Mouse (Mus musculus): Measurements from ENCODE around the gene Wdr81. TPM values are rescaled to one million over a fixed set of nuclear protein-coding genes. Genes with fewer than 3 reads are reported as not detected.

Gene Wdr81
- total RNA-seq, 2 experiments from 2014 or later, result 17.4 to 18.7 TPM

DNA sequence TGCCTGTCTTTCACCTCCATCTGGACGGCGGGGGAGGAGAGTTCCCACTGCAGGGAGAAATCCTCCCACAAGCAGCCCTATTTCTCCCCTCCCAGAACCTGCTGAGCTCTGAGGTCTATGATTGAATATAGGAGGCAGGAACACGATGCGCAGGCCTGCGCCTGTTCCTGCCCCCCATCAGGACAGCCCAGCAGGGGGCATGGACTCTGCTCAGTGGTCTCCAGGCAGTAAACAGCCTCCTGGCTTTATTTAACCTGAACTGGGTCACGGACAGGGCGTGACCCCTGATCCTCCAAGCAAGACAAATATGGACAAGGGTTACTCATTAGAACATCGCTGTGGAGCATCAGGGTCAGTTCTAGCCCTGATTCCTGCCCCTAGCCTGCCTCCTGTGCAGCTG, 10.8 kb downstream of the Wdr81 start:
- intact Hi-C loops (cut with DNase I), result no loop called here
- no peak for DNase-seq (ENCODE audit: low spot score in 2 of 2)

DNA sequence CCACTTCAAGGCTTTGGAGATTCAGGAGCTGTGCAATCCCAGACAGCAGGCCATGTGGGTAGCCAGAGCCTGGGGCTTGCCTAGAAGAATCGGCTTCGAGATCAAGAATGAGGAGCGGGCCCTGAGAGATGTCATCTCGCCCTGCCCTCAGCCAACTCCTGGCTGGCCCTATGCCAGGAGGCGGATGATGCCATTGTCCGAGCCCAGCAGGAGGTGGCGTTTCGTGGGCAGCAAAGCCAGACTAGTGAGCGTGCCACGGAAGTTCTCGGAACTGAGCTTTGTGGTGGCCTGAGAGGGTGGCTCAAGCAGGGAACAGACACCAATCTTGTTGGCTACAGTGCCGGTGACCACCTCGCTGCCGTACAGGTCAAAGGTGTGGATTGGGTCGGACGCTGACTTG, 12.9 kb downstream of the Wdr81 start:
- DNase-seq (ENCODE audit: low spot score in 2 of 2), result no peak
- intact Hi-C loops (cut with DNase I), result no loop called here

DNA sequence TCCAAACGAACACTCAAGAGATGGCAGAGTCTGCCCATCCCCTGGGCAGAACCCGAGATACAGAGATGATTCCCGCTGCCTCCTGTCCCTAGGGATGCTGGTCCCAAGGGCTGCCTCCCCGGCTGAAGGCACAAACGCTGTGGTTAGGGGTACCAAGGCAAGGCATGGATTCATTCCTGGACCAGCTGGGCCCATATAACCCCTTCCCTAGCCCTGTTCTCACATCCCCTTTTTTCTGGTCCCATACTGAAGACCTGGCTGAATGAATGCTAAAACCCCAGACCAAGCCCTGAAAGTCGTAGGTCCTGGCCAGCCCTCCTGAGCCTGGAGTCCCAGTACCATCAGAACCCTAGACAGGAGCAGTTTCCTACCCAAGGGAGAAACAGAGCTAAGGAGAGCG, 13.5 kb downstream of the Wdr81 start:
- intact Hi-C loops (cut with DNase I), result no loop called here

DNA sequence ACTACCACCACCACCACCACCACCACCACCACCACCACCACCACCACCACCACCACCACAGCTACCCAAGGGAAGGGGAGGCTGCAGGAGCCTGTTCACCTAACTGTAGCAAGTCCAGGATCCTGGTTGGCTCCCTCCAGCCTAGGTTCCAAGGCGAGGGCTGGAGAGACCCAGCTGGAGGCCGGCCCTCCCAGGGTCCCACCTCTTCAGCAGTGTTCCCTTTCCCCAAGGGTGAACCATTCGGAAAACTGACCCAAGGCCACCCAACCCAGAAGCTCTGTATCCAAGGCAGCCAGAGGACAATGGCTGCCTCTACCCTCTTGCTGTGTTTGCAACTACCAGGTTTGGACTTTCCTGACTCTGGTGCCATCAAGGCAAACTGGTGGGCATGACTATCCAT, 14.6 kb downstream of the Wdr81 start:
- no peak for DNase-seq (ENCODE audit: low spot score in 2 of 2)
- intact Hi-C loops (cut with DNase I), result no loop called here

More for the DNA sequence above, 13.5 kb downstream of the Wdr81 start:
- no peak for DNase-seq (ENCODE audit: low spot score in 2 of 2)

DNA sequence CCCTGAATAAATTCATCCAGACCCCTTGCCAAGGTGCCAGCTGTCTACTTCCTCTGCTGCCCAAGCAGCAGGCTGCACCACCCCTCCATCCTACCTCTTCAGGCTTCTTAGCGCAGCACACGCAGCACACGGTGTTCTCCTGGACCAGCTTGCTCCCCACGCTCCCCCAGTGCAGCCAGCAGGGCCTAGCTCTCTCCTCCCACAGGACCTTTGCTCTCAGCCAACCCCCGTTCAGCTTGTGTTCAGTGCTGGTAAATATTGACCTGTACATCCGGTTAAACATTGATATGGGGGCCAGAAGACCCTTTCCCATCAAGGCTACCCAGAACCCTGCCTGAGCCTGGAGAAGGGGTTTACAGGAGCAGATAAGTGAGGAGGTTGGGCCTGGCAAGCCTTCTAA, 15.2 kb downstream of the Wdr81 start, which contains the start of gene Serpinf2:
Serpinf2 (minus strand) TSS at position 229 of the 400 bp plus-strand sequence.
- no peak for DNase-seq (ENCODE audit: low spot score in 2 of 2)
- intact Hi-C loops (cut with DNase I), result no loop called here

DNA sequence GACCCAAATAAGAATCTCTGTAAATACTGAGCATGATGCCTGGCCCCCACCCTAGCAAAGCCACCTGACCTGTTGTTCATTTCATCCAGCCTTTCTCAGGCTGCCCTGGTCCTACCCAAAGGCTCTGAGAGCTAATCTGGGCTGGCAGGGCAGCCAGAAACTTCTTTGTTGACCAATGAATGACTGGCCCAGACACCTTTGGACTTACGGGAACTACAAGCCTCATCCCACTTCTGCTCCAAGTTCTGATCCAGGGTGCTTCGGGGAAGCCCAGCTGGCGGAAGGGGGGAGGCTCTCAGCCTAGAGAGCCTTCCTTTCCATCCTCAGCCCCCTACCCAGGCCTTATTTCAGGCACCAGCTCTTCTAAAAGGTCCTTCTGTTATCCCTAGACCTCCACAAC, 15.7 kb downstream of the Wdr81 start:
- intact Hi-C loops (cut with DNase I), result no loop called here
- no peak for DNase-seq (ENCODE audit: low spot score in 2 of 2)

DNA sequence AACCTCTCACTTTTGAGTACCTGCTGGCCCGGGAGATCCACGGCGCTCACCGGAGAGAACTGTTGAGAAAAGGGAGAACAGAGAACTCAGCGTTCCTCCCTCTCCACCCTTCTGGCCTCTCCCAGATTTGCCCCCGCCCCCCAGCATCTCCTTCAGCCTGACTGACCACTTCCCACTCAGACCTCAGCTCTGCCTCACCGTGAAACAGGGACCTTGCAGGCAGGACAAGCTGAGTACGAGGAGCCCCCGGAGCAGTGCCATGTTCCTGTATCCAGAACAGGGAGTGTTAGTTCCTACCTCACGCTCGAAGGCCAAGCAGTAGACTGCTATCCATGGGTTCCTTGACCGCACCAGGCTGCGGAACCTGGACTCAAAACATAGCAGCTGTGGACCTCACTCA, 16.3 kb downstream of the Wdr81 start:
- no peak for DNase-seq (ENCODE audit: low spot score in 2 of 2)
- intact Hi-C loops (cut with DNase I), result no loop called here

DNA sequence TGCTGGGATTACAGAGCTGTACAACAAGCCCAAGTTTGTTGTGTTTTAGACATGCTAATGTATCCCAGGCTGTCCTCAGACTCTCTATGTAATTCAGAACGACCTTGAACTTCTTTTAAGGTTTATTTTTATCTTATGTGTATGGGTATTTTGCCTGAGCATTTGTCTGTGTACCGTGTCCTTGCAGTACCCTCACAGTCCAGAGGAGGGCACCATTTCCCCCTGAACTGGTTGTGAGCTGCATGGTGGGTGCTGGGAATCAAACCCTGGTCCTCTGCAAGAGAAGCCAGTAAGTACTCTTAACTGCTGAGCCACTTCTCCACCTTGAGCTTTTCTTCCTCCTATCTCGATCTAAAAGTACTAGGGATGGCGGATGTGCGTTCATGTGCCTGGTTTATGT, 20.4 kb downstream of the Wdr81 start:
- intact Hi-C loops (cut with DNase I), result no loop called here
- DNase-seq (ENCODE audit: low spot score in 2 of 2), result no peak

DNA sequence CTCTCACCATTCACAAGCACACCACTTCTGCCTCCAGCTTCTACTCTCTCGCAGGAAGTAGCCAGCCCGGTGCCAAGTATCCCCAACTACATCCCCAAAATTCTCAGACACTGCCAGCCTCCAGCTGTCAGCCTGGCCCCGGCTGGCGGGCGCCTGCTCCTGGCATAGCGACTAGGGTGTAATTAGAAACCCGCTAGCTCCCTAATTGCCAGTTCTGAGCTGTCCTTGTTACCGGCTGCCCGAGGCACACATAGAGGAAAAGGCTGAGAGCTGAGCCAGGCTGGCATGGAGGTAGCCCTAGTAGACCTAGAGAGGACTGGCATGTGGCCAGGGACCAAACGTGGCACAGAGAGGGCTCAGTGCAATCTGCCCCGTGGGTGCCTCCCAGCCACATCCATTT, 23.2 kb downstream of the Wdr81 start:
- DNase-seq (ENCODE audit: low spot score in 2 of 2), result peak; percentile 69 to 83
- intact Hi-C loops (cut with DNase I), result no loop called here

DNA sequence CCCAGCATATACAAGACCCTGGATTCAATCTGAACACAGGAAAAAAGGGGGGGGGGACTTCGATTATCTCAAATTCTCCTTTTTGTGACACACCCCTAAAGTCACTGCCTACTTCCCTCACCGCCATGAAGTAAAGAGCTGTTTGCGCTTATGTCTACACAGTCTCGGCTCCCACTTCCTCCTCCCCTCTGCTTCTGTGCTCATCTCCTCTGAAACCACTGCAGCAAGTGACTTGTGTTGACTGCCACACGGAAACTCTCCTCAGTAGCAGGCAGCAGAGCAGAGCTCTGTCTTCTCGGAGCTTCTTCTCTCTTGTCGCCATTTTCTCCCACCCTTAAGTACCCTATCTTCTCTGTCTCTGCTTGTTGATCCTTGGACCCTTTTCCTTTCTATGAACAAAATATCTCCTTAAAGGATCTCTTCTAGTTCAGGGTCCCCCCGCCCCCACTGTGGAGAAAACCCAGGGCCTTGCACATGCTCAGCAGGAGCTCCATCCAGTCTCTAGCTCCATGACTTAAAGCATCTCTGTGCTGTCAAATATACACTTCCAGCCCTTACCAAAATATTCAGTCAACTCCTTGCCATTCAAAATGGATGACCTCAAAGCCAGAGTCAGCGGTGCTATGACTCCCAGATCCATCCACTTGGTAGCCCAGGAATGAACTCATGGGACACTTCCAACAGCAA, 25.4 kb downstream of the Wdr81 start:
- no peak for DNase-seq (ENCODE audit: low spot score in 2 of 2)
- intact Hi-C loops (cut with DNase I), result no loop called here

DNA sequence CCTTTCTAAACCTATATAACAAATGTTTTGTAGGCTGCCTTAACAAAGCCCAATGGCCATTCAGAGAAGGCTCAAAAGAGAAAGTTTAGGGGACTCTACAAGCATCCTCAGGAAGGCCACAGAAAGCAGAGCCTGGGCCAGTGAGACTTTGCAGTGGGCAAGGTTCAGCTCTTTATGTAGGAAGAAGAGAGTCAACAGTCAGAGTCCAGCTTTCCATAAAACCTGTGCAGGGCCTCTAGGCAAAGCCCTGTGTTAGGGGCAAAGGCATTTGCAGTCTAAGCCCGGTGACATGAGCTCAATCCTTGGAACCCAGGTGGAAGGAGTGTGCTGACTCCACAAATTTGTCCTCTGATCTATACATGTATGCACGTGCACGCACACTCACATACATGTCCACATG, 30.1 kb downstream of the Wdr81 start:
- no peak for DNase-seq (ENCODE audit: low spot score in 2 of 2)
- intact Hi-C loops (cut with DNase I), result no loop called here

DNA sequence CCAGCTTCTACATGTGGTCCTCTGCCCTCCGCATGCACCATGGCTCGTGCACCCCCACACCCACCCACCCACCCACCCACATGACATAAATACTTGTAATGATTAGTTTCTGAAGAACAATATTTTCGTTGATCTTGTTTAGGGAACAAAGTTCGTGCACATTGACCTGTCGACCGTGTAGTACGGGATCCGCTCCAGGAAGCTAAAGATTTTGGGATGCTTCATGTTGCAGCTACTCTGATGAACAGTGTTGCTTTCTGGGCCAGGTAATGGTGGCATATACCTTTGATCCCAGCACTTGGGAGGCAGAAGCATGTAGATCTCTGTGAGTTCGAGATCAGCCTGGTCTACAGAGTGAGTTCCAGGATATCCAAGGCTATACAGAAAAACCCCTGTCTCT, 30.5 kb downstream of the Wdr81 start:
- intact Hi-C loops (cut with DNase I), result no loop called here
- DNase-seq (ENCODE audit: low spot score in 2 of 2), result no peak

DNA sequence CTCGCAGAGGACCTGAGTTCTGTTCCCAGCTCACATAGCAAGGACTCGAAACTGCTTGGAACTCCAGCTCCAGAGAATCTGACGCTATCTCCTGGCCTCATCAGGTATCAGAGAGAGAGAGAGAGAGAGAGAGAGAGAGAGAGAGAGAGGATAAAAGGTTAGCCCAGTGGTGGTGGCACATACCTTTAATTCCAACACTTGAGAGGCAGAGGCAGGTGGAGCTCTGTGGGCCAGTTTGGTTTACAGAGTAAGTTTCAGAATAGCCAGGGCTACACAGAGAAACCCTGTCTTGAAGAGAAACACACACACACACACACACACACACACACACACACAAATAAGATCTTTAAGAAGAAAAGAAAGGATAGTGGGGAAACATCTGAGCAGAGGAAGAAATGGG, 31.4 kb downstream of the Wdr81 start:
- intact Hi-C loops (cut with DNase I), result no loop called here
- DNase-seq (ENCODE audit: low spot score in 2 of 2), result no peak

DNA sequence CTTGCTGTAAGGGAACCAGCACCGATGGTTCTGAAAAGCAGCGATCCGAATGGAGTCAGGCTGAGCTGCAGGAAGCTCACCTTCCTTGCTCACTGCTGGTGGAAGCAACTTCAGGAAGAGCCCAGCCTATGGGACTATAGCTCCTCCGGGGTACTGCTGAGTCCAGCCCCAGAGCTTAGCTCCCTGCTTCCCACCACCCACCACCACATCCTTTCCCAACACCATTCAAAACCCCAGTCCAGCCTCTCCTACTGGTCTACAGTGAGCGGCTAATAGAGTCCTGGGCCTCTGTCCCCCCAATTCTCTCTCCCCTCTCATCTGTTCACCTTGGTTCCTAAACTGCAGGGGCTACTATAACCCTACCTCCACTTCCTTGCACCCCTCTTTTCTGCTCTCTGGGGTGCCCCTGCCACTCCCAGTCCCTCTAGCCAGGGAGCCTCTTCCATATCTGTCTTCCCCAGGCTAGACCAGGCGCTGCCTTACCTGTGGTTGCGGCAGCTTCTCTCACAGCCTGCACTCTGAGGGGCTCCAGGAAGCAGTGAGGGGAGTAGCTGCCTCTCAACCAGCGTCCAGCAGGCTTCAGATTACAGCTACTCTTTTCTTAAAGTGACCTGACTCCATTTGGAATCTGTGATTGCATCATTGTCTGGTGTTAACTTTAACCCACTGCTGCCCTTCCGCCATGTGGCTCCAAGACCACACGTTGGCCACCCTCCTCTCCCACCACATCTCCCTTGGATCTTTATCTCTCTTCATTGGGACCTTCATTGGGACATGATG, 32.3 kb downstream of the Wdr81 start, which contains the start of gene Serpinf1:
Serpinf1 (minus strand) TSS at position 689 of the 780 bp plus-strand sequence.
- intact Hi-C loops (cut with DNase I), result no loop called here
- DNase-seq (ENCODE audit: low spot score in 2 of 2), result no peak

DNA sequence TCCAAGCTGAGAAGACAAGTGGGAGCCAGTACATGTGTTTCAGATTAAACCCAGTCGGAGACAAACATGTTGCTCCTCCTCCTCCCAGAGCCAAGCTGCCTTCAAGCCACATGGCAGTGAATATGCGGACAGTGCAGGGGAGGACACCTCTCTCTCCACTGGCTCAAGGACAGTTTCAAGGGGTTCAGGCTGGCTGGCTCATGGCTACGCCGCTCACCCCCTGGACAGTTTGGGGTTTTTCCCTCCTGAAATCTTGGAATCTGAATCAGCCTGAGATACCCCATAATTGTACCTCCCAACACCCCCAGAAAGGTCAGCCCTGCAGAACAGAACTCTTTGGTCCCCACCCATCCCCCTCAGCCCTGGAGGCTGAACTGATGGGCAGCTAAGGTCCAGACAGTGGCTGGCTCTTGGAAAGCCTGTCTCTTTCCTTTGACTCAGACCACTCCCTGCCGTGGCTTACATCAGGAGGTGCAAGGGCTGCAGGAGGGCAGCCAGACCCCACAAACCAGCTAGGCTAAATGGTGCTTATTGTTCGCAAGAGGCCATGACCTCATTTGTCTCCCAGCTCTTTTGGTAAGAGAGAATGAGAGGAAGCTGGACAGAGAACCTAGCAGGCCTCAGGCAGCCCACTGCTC, 33.0 kb downstream of the Wdr81 start:
- no peak for DNase-seq (ENCODE audit: low spot score in 2 of 2)
- intact Hi-C loops (cut with DNase I), result no loop called here

DNA sequence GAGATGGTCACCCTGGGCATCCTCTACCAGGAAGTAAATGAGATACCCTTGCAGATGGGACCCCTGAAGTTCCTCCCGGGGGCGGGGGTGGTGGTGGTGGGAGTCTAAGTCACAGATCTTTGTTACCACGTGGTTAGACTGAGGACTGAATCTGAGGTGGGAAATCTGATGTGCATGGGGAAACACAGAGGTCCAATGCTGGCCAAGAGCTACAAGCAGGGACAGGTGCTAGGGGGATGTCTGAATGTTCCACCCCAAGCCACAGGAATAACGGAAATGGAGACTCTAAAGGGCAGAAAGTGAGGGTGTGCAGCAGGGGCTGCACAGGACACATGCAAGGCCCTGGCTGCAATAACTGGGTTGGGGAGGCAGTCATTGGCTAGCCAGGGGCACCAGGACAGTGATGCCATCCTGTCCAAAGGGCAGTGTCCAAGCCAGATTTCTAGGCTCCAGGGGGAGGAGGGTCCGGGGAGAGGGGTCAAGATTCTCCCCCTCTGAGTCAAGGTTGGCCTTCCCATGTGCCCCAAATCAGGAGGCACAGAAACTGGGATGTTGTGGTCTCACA, 33.6 kb downstream of the Wdr81 start:
- intact Hi-C loops (cut with DNase I), result no loop called here
- no peak for DNase-seq (ENCODE audit: low spot score in 2 of 2)

DNA sequence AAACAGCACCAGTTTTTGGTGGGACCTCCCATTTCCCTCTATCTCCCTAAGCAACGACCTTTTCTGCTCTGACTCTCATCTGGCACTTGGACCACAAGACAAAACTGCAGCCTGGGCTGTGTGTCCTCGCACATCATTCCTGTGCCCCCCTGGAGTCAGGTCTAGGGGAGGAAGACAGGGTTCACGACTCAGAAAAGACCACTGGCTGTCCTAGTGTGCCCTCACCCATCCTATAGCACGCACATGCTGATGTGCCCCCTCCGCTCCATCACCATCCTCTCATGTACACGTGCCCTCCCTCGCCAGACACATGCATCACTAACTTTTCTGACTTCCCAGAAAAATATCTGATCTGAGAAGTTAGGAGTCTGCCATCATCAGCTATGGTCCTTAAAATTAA, 34.5 kb downstream of the Wdr81 start:
- no peak for DNase-seq (ENCODE audit: low spot score in 2 of 2)
- intact Hi-C loops (cut with DNase I), result no loop called here

DNA sequence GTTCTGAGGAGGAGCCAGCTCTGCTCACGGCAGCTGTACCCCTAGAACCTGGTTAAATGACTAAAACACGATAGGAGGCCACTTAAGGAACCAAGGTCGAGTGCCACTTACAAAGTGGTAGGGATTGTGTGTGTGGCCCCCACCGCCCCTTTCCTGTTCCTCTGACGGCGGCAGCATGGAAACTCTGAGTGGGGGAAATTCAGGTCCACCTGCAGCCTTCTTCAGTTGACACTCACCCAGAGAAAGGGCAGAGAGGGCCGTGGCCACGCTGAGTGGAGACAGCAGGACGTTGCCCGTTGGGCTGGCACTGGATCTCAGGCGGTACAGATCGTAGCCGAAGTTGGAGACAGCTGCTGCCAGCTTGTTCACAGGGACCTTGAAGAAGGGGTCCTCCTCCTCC, 38.5 kb downstream of the Wdr81 start:
- intact Hi-C loops (cut with DNase I), result no loop called here
- no peak for DNase-seq (ENCODE audit: low spot score in 2 of 2)

DNA sequence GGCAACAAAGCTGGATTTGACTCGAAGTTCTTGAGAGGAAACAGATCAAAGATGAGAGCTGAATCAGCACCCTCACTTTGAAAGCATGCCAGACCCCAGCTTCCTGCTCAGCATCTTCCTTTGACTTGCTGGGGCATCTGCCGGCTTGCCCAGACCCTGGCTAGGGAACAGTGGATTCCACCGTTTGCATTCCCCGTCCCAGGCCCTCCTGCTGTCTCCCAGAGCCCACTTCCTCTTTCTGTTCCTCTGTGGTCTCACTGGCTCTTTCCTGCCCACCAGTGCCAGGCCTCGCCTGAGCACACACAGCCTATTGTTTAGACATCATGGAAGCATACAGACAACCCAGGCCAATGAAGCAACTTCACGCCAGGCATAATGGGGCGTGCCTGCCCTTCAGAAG, 39.4 kb downstream of the Wdr81 start:
- peak in 1 of 2 experiments; percentile 31 for DNase-seq (ENCODE audit: low spot score in 2 of 2)
- intact Hi-C loops (cut with DNase I), result no loop called here

DNA sequence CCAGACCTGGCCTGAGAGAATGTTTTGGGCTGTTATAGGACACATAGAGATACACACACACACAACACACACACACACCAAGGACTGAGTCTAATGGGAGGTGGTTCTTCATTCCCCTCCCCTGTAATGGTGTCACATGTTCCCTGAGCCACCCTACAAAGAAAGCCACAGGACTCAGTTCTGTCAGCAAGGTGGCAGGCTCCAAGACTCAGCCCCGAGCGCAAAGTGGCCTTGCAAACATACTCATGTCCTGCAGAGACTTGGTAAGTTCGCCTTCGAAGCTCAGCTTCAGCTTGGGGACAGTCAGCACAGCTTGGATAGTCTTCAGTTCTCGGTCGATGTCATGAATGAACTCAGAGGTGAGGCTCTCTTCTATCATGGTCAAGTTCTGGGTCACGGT, 43.9 kb downstream of the Wdr81 start:
- intact Hi-C loops (cut with DNase I), result loop anchor here (5.0 kb wide), 1 partner anchor 42 kb away; the partner anchor contains the start of gene Wdr81
- DNase-seq (ENCODE audit: low spot score in 2 of 2), result no peak
